Mouse (Mus musculus): ENCODE measurements around the gene Elp5.

Elp5 gene

DNA sequence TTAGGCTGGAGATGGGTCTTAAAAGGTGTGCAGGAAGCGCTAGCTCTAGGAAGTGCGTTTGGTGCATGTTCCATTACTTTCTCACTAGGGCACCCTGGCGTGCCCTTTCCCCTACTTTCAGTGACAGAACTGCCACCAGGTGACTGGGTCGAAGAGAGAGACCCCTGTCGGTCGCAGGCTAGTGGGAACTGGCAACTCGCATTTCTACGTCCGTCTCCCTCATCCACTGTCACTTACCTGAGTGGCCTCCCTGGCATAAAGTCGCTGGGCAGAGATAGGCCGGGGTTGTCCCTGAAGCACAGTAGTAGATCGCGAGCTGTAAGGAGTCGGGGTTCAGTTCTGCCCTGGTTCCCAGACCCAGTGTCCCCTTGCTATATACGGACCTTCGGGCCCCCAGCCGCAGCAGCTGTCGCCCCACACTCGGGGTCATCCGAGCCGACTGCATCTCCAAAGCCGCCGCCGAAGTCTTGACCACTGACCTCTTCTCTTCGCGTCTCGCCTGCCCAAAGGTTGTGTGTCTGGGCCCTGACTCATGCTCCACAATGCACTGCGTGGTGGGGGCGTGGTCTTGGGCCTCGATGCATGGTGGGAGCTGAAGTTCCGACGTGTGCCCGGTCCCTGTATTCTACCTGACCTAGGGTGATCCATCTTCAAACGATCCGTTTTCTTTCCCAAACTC, 32.7 kb upstream of the Elp5 start, which contains the start of gene Acadvl:
Gene Acadvl (minus strand): TSS at position 532 of the 679 bp plus-strand sequence.
- DNase-seq (ENCODE audit: low spot score) = peak; percentile 73

DNA sequence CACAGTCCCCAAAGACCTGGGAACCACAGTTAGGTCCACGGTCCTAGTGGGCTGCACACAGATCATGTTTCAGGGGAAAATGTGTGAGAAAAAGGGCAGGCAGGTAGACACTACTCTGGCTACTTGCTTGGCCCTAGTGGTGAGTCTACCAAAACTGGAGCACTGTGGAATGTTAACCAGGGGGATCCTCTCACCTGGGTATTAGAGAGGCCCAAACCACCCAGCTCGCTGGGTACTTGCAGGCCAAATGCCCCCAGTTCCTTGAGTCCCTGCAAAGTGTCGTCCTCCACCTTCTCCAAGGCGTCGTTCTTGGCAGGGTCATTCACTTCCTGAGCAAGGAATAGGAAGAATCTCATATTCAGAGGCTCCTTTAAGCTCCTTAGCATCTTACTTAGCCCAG, 31.7 kb upstream of the Elp5 start:
- no peak for DNase-seq (ENCODE audit: low spot score)

DNA sequence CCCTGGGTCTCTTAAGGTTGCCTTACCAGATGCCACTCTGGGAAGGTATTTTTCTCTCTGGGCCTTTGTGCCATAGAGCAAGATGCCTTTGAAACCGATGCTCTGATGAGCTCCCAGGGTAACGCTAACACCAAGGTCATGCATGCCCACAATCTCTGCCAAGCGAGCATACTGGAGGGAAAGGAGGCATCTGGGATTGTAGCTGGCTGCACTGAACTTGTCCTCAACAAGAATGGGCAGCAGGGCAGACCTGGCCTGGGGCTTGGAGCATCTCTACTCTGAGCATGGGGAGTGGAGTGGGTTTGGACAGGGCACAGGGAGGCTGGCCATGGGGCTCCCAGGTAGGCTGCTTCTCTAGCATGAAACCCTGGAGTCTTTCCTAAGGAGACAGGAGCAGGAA, 31.1 kb upstream of the Elp5 start:
- DNase-seq (ENCODE audit: low spot score) = no peak

DNA sequence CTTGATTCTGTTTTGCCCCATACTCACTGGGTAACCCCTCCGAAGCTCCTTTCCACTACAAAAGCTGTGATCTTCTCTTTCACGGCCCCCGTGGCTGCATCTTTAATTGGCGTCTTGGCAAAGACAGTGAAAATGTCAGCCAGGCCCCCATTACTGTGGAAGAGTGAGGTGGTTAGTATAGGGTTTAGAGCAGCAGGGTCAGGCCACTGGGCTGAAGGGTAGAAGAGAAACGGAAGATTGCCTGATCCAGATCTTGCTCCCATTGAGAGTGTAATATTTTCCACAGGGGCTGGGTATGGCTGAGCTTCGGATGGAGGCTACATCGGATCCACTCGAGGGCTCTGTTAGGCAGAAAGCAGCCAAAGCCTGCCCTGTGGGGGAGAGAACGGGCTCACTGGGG, 30.6 kb upstream of the Elp5 start:
- no peak for DNase-seq (ENCODE audit: low spot score)

DNA sequence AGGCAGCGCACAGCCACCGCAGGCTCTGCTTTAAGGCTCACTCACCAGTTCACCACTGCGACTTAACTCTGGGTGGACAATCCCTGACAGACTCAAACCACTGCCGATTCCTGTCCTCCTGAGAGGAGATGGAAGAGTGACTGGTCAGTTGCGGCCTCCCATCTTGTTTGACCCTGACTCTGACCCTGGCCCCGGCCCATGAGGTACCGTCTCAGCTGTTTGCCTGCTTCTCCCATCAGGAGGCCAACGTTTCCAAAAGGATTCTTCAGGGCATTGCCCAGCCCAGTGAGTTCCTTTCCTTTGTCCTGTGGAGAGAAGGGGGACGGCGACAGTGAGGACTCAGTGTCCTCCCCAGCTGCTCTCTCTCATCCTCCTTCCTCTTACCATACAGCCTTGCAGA, 28.6 kb upstream of the Elp5 start:
- no peak for DNase-seq (ENCODE audit: low spot score)

DNA sequence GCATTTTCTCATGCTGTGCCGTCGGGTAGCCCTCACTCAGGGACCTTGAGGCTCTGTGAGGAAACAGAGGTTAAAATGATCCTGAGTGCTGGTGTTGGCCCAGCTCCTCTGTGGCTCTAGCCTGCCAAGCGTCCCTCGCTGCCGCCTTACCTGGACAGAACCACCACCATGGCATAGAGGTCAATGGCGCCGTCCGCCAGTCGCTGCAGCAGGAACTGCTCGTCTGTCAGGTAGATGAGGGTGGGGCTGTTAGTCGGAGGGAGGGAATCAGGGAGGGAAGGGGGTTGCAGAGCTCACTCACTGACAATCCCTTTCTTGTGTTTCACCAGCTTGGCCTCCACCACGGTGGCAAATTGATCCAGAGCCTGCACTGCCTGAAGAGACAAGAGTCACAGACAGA, 28.2 kb upstream of the Elp5 start:
- DNase-seq (ENCODE audit: low spot score) = no peak

DNA sequence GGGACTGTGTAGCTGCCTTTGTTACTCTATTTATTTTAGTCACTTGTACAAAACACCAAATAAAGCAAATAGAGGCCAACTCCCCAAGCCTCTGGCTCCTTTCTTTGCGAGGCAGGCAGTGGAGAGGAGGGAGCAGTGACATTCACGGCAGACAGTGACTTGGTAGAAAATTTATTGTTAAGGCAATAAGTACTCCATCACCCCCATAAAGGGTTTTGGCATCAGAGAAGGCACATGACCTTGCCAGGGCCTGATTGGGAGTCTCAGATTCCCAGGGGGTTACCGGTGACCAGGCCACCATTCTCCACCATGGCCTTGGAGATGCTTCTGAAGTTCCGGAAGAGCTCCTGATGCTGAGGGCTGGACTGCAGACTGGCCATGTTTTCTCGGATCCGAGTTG, 27.7 kb upstream of the Elp5 start:
- no peak for DNase-seq (ENCODE audit: low spot score)

DNA sequence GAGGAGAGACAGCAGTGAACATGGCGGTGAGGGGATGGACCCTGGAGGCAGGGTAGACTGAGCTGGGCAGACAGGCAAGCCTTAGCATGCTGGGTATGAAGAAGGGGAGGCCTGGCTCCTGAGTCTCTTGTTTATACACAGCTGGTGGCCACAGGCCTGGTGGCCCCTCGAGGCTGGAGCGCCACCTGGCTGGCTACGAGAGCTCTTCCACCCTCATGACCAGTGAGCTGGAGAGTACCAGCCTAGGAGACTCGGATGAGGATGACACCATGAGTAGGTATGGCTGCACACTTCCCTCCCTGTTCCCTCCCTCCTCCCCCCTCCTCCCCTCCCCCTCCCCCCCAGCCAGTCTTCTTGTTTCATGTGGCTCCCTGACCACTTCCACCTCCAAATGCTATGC, 23.2 kb upstream of the Elp5 start:
- no peak for DNase-seq (ENCODE audit: low spot score)

DNA sequence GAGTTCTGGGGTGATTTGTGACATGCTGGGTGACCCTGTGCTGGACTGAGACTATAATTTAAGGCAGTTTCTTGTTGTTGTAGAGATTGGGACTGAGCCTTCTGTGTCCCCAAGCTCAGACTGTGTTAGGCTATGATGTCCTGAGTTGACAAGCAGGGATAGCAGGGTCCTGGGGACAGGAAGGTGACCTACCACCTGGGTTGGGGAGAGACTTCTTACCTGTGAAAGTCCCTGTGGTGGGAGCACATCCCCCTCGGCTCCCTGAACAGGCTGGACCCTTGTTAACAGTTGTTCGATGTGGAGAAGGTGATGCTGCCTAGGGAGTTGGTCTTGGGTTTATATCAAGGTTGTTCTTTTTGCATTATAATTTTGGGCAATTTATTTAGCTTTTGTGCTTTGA, 20.2 kb upstream of the Elp5 start:
- no peak for DNase-seq (ENCODE audit: low spot score)

DNA sequence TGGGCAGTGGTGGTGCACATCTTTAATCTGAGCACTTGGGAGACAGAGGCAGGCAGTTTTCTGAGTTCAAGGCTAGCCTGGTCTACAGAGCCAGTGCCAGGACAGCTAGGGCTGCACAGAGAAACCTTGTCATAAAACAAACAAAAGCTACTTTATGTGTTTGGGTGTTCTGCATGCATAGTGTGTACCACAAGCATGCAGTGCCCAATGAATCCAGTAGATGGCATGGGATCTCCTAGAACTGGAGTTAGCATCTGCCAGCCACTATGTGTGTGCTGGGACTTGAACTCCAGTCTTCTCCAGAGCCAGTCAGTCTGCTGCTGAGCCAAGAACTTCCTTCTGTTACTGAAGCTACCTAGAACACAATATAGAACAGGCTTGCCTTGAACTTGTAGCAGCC, 19.5 kb upstream of the Elp5 start:
- no peak for DNase-seq (ENCODE audit: low spot score)

DNA sequence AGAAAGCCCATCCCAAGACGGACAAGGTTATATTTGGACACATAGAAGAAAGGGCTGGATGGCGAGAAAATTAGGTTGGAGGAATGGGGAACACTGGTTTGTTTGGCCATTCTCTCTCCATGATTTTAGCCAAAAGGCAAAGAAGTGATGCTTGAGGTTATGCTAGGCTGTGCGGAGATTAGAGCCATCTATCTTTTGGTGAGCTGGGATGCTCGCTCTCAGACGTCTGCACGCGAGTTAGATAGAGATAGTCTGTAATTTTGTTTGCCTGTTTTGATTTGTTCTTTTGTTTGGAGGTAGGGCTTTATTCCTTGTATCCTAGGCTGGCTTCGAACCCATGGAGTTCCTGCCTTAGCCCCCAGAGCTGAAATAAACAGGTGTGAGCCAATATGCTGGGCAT, 18.8 kb upstream of the Elp5 start:
- no peak for DNase-seq (ENCODE audit: low spot score)

DNA sequence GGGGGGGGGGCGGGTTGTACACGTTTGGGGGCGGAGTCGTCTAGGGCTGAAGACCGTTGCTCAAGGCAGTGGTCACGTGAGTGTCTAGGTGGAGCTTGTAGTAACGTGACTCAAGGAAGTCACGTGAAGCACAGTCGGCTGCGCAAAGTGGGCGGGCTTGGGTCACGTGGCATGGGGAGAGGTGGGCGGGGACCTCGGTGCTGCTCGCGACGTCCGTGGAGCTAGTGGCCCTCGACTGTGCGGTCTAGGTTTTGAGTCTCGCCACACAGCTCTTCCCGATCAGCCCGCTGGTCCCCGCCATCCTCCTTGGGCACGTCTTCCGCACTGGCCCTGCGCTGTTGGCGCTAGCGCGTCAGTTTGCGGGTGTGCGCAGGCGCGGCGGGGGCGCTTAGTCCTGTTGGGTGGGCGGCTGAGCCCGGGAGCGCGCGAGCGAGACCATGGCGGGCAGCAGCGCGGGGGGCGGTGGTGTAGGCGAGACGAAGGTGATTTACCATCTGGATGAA, 18.1 kb upstream of the Elp5 start, which contains the start of gene Dvl2:
Gene Dvl2 (plus strand): TSS at position 200 of the 503 bp plus-strand sequence.
- peak; percentile 73 for DNase-seq (ENCODE audit: low spot score)

DNA sequence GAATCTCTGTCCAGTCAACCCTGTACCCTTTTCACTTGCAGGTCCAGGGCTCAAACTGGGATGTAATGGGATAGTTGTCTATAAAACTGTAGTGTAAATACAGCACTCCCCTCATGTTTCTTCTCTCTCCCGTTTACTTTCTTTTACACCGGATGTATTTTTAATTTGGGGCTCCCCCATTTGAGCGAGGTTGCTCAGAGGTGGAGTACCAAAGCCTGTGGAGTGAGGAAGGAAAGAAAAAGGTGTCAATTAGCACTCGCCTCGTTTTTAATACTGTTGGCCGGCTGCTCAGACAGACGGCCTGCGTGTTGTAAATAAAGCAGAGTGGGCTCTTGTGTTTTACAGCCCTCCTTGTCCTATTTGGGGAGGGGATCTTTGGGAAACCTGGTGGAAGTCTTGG, 17.3 kb upstream of the Elp5 start:
- no peak for DNase-seq (ENCODE audit: low spot score)

DNA sequence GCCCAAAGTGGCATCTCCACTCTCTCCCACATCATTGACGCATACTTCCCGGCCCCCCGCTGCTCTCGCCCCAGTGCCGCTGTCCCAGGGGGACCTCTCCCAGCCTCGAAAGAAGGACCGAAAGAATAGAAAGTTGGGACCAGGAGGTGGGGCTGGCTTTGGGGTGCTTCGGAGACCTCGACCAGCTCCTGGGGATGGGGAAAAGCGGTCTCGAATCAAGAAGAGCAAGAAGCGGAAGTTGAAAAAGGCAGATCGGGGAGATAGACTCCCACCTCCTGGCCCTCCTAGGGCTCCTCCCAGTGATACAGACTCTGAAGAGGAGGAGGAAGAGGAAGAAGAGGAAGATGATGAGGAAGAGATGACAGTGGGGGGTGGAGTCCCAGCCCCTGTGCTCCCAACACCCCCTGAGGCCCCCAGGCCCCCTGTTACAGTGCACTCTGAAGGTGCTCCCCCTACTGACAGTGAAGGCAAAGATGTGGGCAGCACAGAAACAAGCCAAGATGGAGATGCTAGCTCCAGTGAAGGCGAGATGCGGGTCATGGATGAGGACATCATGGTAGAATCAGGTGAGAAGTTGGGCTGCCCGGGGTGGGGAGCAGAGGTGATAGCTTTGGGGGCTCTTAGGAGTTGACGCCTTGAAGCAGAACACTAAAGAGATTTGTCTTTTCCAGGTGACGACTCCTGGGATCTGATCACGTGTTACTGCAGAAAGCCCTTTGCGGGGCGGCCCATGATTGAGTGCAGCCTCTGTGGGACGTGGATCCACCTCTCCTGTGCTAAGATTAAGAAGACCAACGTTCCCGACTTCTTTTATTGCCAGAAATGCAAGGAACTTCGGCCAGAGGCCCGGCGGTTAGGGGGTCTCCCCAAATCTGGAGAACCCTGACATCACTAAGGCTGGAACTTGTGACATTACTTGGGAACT, 16.5 kb upstream of the Elp5 start:
- DNase-seq (ENCODE audit: low spot score) = no peak

DNA sequence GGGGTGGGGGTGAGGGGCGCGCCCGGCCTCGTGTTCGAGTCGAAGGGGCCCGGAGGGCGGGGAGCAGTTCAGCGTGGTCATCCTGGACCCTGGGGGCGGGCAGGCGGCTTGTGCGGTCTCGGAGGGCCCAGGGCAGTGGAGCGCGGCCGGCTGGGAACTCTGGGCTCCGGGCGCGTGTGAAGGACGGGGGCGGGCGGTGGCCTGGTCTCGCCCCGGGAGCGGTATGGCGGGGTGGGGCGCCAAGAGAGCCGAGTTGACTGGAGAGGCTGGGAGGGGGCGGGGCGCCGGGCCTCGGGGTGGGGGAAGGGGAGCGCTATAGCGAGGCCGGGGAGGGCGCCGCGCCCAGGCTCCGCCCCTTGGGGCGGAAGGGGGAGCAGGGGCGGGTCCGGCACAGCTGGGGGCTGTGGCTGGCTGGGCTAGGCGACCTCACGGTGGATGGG, 14.8 kb upstream of the Elp5 start:
- peak; percentile 79 for DNase-seq (ENCODE audit: low spot score)

DNA sequence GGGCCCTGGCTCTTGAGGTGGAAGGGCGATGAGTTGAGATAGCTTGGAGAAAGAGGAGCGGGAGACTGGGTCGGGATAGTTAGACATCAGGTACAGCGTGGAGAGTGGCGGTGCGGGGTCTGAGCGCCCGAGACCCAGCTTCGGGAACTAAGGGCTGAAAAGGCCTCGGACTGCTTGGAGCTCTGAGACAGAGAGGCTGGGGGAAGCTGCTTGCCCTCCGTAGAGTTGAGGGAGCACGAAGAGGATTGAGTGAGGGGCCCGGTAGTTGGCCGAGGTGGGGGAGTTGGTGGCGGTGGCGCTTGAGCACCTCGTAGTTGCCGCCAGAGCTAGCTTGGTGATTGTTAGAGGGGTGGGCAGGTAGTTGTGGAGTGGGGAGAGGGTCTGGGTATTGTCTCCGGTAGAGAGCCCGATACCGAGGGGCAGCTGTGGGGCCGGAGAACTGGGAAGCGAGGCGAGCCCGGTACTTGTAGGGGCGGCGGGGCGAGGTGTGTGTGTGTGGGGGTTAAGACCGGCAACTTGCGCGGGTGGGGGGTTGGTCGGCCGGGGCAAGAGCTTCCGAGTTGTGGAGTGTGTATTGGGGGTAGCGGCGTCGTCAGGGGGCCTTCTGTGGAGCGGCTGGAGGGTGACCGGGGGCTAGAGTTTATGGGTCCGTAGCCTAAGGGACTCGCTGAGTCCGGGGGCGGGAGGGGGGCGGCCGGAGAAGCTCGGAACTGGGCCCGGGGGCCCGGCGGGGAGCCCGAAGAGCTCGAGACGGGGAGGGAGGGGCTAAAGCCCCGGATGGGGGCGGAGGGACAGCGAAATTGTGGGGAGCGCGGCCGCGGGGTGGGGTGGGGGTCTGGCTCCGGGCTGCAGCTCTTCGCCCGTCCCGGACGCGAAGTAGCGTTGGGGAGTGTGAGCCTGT, 14.1 kb upstream of the Elp5 start:
- DNase-seq (ENCODE audit: low spot score) = peak; percentile 36

DNA sequence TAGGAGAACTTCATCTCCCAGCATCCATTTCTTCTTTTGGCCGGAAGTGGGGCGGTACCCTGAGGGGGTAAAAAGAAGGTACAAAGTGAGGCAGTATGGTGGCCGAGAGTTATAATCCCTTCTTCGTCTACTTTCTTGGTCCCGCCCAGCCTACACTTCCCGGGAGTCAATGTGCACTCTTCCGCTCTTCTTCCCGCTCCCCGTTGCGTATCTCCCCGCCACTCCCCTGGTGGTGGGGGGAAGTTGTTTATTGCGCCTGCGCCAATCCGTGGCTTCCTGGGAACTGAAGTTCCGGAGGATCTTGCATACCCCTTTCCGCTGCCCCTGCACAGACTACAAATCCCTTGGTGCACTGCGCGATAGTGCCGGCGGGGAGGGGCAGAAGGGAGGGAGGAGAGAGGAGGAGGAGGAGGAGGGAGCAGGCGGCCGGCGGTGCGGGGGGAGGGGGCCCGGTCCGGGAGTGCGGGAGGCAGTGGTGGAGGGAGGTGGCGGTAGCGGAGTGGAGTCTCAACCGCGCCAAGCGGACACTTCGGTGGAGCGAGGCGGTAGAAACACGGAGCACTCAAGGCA, 13.2 kb upstream of the Elp5 start, which contains the start of gene Phf23:
Gene Phf23 (plus strand): TSS at position 387 of the 570 bp plus-strand sequence.
- DNase-seq (ENCODE audit: low spot score) = peak; percentile 94

DNA sequence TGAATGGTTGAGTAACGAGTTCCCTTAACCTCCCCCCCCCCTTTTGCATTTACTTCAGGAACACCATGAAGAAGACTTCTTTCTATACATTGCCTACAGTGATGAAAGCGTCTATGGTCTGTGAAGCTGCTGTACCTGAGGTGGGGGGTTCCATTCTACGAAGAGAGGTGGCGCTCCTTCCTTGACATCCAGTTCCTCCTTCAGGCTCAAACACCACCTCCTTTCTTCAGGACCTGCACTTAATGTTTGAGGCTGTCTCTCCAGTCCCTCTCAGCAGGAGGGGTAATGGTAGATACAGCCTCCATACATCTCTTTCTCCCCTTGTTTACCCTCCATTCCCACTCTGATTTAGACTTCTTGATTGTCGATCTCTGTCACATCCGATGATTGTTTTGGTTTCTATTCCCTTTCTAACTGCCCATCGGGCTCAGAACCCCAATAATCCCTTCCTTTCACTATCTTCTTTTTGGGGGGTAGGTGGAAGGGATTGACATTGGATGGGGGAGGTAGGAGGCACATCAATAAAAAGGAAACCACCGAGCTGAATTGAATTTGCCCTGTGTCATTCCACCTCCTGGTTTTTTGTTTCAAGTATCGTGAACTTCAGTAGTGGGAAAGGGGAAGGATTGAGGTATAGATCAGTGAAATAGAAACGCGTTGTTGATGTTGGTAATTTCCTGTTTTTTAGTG, 12.2 kb upstream of the Elp5 start:
- no peak for DNase-seq (ENCODE audit: low spot score)

DNA sequence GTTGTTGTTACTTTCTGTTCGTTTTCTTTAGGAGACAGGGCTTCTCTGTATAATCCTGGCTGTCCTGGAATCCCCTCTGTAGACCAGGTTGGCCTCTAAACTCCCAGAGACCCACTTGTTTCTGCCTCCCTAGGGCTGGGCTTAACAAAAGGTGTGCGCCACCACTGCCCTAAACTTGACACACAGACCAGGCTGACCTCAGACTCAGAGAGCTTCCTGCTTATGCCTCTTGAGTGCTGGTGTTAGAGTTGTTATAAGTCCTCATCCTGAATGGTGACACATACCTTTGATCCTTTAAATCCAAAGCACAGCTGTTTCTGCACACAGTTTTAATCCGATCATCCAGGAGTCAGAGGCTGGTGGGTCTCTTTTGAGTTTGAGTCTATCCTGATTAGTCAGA, 10.6 kb upstream of the Elp5 start:
- DNase-seq (ENCODE audit: low spot score) = no peak

DNA sequence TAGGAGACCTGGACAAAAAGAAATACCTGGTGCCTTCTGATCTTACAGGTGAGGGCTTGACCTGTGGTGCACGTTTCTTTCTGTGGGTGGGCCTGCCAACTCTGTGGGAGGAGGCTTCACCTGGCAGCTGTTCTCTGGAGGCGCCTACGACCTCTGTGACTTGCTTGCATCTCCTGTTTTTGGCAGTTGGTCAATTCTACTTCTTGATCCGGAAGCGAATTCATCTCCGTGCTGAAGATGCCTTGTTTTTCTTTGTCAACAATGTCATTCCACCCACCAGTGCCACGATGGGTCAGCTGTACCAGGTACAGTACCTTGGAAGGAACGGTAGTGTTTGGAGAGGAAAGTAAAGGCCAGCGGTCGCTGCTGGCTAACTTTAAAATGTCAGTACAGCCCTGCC, 10.1 kb upstream of the Elp5 start:
- DNase-seq (ENCODE audit: low spot score) = no peak

DNA sequence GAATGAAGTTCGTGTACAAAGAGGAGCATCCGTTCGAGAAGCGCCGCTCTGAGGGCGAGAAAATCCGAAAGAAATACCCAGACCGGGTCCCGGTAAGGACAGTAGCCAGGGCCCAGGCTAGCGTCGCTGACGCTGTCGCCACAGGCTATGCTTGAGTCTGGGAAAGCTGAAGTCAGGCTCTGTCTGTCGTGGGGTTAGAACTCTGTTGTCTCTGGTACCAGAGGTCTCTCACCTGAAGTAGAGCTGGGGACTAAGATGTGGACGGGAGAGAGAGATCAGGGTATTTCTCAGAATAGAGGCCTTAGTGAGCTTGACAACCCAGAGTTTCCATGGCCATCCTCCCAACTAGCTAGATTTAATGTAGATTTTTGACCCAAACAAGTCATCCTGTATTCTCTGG, 9.4 kb upstream of the Elp5 start:
- DNase-seq (ENCODE audit: low spot score) = no peak
